Mouse (Mus musculus) ovary, postnatal 10 days (tissue): ENCODE measurements around the gene Cd300lb.

ENCODE experiments used
- DNase-seq: peaks from one replicate; pipeline ENCODE4 v3.0.0; 2022; ENCODE audit warnings: low spot score

The Cd300lb gene

GRCm38 (mm10) chr11:114883251-114883789, 50.9 kb downstream of the Cd300lb start:
- DNase-seq, result no peak

GRCm38 (mm10) chr11:114880589-114880988, 53.6 kb downstream of the Cd300lb start:
- no peak for DNase-seq

GRCm38 (mm10) chr11:114880185-114880584, 54.0 kb downstream of the Cd300lb start:
- no peak for DNase-seq

GRCm38 (mm10) chr11:114879666-114880065, 54.5 kb downstream of the Cd300lb start:
- DNase-seq, result no peak

- no peak for DNase-seq
Observed at GRCm38 (mm10) chr11:114877145-114877544, 57.0 kb downstream of the Cd300lb start.

GRCm38 (mm10) chr11:114876621-114877020, 57.6 kb downstream of the Cd300lb start:
- DNase-seq, result no peak

GRCm38 (mm10) chr11:114876176-114876575, 58.0 kb downstream of the Cd300lb start:
- no peak for DNase-seq

- DNase-seq, result no peak
Observed at GRCm38 (mm10) chr11:114875301-114875801, 58.8 kb downstream of the Cd300lb start.

GRCm38 (mm10) chr11:114874226-114875145, 59.7 kb downstream of the Cd300lb start:
- no peak for DNase-seq

GRCm38 (mm10) chr11:114873022-114873817, 61.0 kb downstream of the Cd300lb start:
- no peak for DNase-seq
